Mouse (Mus musculus) frontal cortex, postnatal 10 days (tissue): ENCODE data around the gene Slc30a7.
"Not testable (repeated sequence)": the region's sequence is repeated elsewhere in the genome, so short reads cannot be mapped to it uniquely, and the experiment has no call there.

Experiments
- DNase-seq, 2 experiments: peaks; one replicate each; pipeline ENCODE4 v3.0.0; 2022; ENCODE audit warnings: low spot score in 2 of 2, mixed read lengths in 1 of 2

Slc30a7 gene

GRCm38 (mm10) chr3:115949220-115949920, 57.8 kb downstream of the Slc30a7 start:
- DNase-seq = no peak

- DNase-seq = no peak
Observed at GRCm38 (mm10) chr3:115946272-115946671, 60.9 kb downstream of the Slc30a7 start.

- no peak for DNase-seq
Observed at GRCm38 (mm10) chr3:115944376-115944775, 62.8 kb downstream of the Slc30a7 start.

- DNase-seq = no peak
Observed at GRCm38 (mm10) chr3:115941464-115941863, 65.7 kb downstream of the Slc30a7 start.

GRCm38 (mm10) chr3:115940510-115940909, 66.7 kb downstream of the Slc30a7 start:
- DNase-seq = no peak

GRCm38 (mm10) chr3:115937807-115938206, 69.4 kb downstream of the Slc30a7 start:
- DNase-seq = no peak

- no peak for DNase-seq
Observed at GRCm38 (mm10) chr3:115936734-115937599, 70.2 kb downstream of the Slc30a7 start.

GRCm38 (mm10) chr3:115933293-115934186, 73.7 kb downstream of the Slc30a7 start:
- DNase-seq = no peak

GRCm38 (mm10) chr3:115931701-115932100, 75.5 kb downstream of the Slc30a7 start:
- no peak for DNase-seq

- DNase-seq = no peak
Observed at GRCm38 (mm10) chr3:115926531-115926930, 80.7 kb downstream of the Slc30a7 start.

GRCm38 (mm10) chr3:115924401-115925190, 82.6 kb downstream of the Slc30a7 start:
- no peak for DNase-seq

- not testable (repeated sequence) for DNase-seq
Observed at GRCm38 (mm10) chr3:115907406-115907805, 99.8 kb downstream of the Slc30a7 start.

GRCm38 (mm10) chr3:115905567-115905966, 101.6 kb downstream of the Slc30a7 start:
- DNase-seq = no peak

GRCm38 (mm10) chr3:115905067-115905466, 102.1 kb downstream of the Slc30a7 start:
- DNase-seq = no peak

GRCm38 (mm10) chr3:115902301-115902956, 104.8 kb downstream of the Slc30a7 start:
- no peak for DNase-seq

- no peak for DNase-seq
Observed at GRCm38 (mm10) chr3:115898354-115898948, 108.8 kb downstream of the Slc30a7 start.

GRCm38 (mm10) chr3:115893166-115893565, 114.0 kb downstream of the Slc30a7 start:
- no peak for DNase-seq

- no peak for DNase-seq
Observed at GRCm38 (mm10) chr3:115892341-115892740, 114.9 kb downstream of the Slc30a7 start.
